Mouse (Mus musculus) CH12.LX (cell line): ENCODE results near the gene Map1lc3a. TPM values are rescaled to one million over a fixed set of nuclear protein-coding genes. Genes with fewer than 3 reads are reported as not detected.

Source experiments
- DNase-seq: peaks from one replicate; pipeline ENCODE4 v3.0.0-alpha.2; 2013; ENCODE audit errors: extremely low read depth
- H3K27ac ChIP-seq: 2 replicates; pipeline ENCODE4 v1.5.1; 2012; ENCODE audit warnings: low read depth, mild to moderate bottlenecking, control low read depth, moderate library complexity; ENCODE audit not compliant: insufficient read depth
- H3K27me3 ChIP-seq: replicated peaks from 2 replicates; pipeline ENCODE3; 2012; ENCODE audit warnings: inconsistent platforms
- H3K36me3 ChIP-seq, 2 experiments: replicated peaks in 1 of 2; 2 replicates each; pipeline versions ENCODE3 to v1.6.1; 2012; ENCODE audit warnings: inconsistent platforms in 1 of 2, low read length in 1 of 2, mild to moderate bottlenecking in 1 of 2, mixed read lengths in 1 of 2, moderate library complexity in 1 of 2; ENCODE audit not compliant: control insufficient read depth in 1 of 2, insufficient read depth in 1 of 2
- H3K4me1 ChIP-seq, 2 experiments: 2 replicates each; pipeline ENCODE4 v1.6.1; 2012; ENCODE audit warnings: inconsistent platforms in 1 of 2, moderate library complexity in 1 of 2; ENCODE audit not compliant: insufficient read depth in 2 of 2, control insufficient read depth in 1 of 2
- H3K4me2 ChIP-seq: 2 replicates; pipeline ENCODE4 v1.6.1; 2012; ENCODE audit warnings: low read depth, mild to moderate bottlenecking, control low read depth; ENCODE audit not compliant: poor library complexity, insufficient read depth, severe bottlenecking
- H3K4me3 ChIP-seq, 3 experiments: fragments of 150-350 bp in 1 of 3; sonication (generic) in 1 of 3; replicated peaks in 1 of 3; 2 replicates each; pipeline versions ENCODE3 to v1.5.1; 2011 to 2012; ENCODE audit warnings: low read depth in 2 of 3, low read length in 2 of 3, mild to moderate bottlenecking in 2 of 3, moderate library complexity in 2 of 3, control low read depth in 1 of 3, improper control_type of control experiment in 1 of 3, inconsistent platforms in 1 of 3, mixed read lengths in 1 of 3; ENCODE audit not compliant: poor library complexity in 1 of 3
- H3K79me2 ChIP-seq: replicated peaks from 2 replicates; pipeline ENCODE4 v1.6.1; 2012; ENCODE audit warnings: mild to moderate bottlenecking, moderate library complexity; ENCODE audit not compliant: control insufficient read depth, poor library complexity, insufficient read depth, severe bottlenecking; ENCODE audit errors: extremely low read depth
- H3K9ac ChIP-seq: 2 replicates; pipeline ENCODE4 v1.6.1; 2012; ENCODE audit warnings: low read depth, mild to moderate bottlenecking, control low read depth, moderate library complexity; ENCODE audit not compliant: insufficient read depth
- H3K9me3 ChIP-seq: replicated peaks from 2 replicates; pipeline ENCODE3; 2012; ENCODE audit warnings: low read length, inconsistent platforms, mixed read lengths
- CTCF ChIP-seq, 2 experiments: IDR thresholded peaks in 1 of 2; conservative IDR thresholded peaks in 1 of 2; 2 replicates each; pipeline ENCODE4 v1.5.1; 2011 to 2012; ENCODE audit warnings: low read depth in 2 of 2, low read length in 2 of 2, improper control_type of control experiment in 1 of 2, inconsistent platforms in 1 of 2, mild to moderate bottlenecking in 1 of 2, moderate library complexity in 1 of 2
- ELF1 ChIP-seq: IDR thresholded peaks from 2 replicates; pipeline ENCODE4 v1.6.1; 2014; ENCODE audit warnings: low read depth, mild to moderate bottlenecking, inconsistent platforms, low read length, improper control_type of control experiment
- ETS1 ChIP-seq: conservative IDR thresholded peaks from 2 replicates; pipeline ENCODE4 v1.6.1; 2012; ENCODE audit warnings: low read depth, mild to moderate bottlenecking, inconsistent platforms, low read length, improper control_type of control experiment, moderate library complexity
- GABPA ChIP-seq: IDR thresholded peaks from 2 replicates; pipeline ENCODE4 v1.6.1; 2012; ENCODE audit warnings: low read depth, low read length, improper control_type of control experiment, inconsistent platforms; ENCODE audit not compliant: insufficient replicate concordance
- HCFC1 ChIP-seq: IDR thresholded peaks from 2 replicates; pipeline ENCODE4 v1.6.1; 2012; ENCODE audit warnings: low read depth, mild to moderate bottlenecking, inconsistent platforms, low read length, improper control_type of control experiment
- IRF4 ChIP-seq: IDR thresholded peaks from 2 replicates; pipeline ENCODE4 v1.6.1; 2014; ENCODE audit warnings: low read depth, mild to moderate bottlenecking, inconsistent platforms, low read length, improper control_type of control experiment
- JUND ChIP-seq: conservative IDR thresholded peaks from 2 replicates; pipeline ENCODE4 v1.6.1; 2011; ENCODE audit warnings: low read depth, low read length, improper control_type of control experiment
- MAX ChIP-seq: IDR thresholded peaks from 2 replicates; pipeline ENCODE4 v1.6.1; 2011; ENCODE audit warnings: low read length, improper control_type of control experiment
- MAZ ChIP-seq: IDR thresholded peaks from 2 replicates; pipeline ENCODE4 v1.6.1; 2012; ENCODE audit warnings: low read depth, mild to moderate bottlenecking, inconsistent platforms, low read length, improper control_type of control experiment, moderate library complexity
- MEF2A ChIP-seq: IDR thresholded peaks from 2 replicates; pipeline ENCODE4 v1.6.1; 2014; ENCODE audit warnings: low read depth, mild to moderate bottlenecking, inconsistent platforms, low read length, improper control_type of control experiment, borderline replicate concordance
- MXI1 ChIP-seq: IDR thresholded peaks from 2 replicates; pipeline ENCODE4 v1.6.1; 2011; ENCODE audit warnings: mild to moderate bottlenecking, low read depth, low read length, improper control_type of control experiment
- POLR2AphosphoS2 ChIP-seq: IDR thresholded peaks from 2 replicates; pipeline ENCODE4 v1.6.1; 2011; ENCODE audit warnings: low read depth, low read length, improper control_type of control experiment
- SIN3A ChIP-seq: IDR thresholded peaks from 2 replicates; pipeline ENCODE4 v1.6.1; 2012; ENCODE audit warnings: low read length, improper control_type of control experiment, inconsistent platforms
- UBTF ChIP-seq: IDR thresholded peaks from 2 replicates; pipeline ENCODE4 v1.6.1; 2012; ENCODE audit warnings: low read depth, mild to moderate bottlenecking, inconsistent platforms, low read length, improper control_type of control experiment, moderate library complexity
- USF1 ChIP-seq: IDR thresholded peaks from 2 replicates; pipeline ENCODE4 v1.6.1; 2014; ENCODE audit warnings: low read depth, mild to moderate bottlenecking, inconsistent platforms, low read length, improper control_type of control experiment
- ZC3H11A ChIP-seq: IDR thresholded peaks from 2 replicates; pipeline ENCODE4 v1.6.1; 2012; ENCODE audit warnings: low read depth, mild to moderate bottlenecking, inconsistent platforms, low read length, improper control_type of control experiment
- ZKSCAN1 ChIP-seq: IDR thresholded peaks from 2 replicates; pipeline ENCODE4 v1.6.1; 2012; ENCODE audit warnings: low read depth, inconsistent platforms, low read length, improper control_type of control experiment, borderline replicate concordance
- ZMIZ1 ChIP-seq: IDR thresholded peaks from 2 replicates; pipeline ENCODE4 v1.6.1; 2012; ENCODE audit warnings: low read depth, mild to moderate bottlenecking, inconsistent platforms, low read length, improper control_type of control experiment
- dilution Hi-C: fragments of 300-500 bp; cut with MboI; formaldehyde crosslinking; loops from 2 replicates; pipeline ENCODE4 v1.14.3; 2020; ENCODE audit warnings: low sequenced_read_pairs; ENCODE audit not compliant: extremely low pct_unique_long_range_greater_than_20kb, extremely low pct_ligation_motif_present
- in situ Hi-C: fragments of 300-500 bp; cut with MboI; formaldehyde crosslinking; loops from 3 replicates; pipeline ENCODE4 v1.14.3; 2019; ENCODE audit warnings: low sequenced_read_pairs, low pct_ligation_motif_present, low pct_unique_long_range_greater_than_20kb, mixed read lengths
- polyA plus RNA-seq: library from polyadenylated mRNA; unstranded; fragments of >175 nt; gene quantifications from 2 replicates; pipeline ENCODE4 v1.2.1, GENCODE M21; 2012; ENCODE audit warnings: low read depth; ENCODE audit not compliant: insufficient read length
- total RNA-seq, 2 experiments: library from RNA; depleted of rRNA; stranded (reverse); fragments of 300-350 nt in 1 of 2; fragments of >200 nt in 1 of 2; gene quantifications; 2 replicates each; pipeline ENCODE4 v1.2.3; 2012 to 2014

The Map1lc3a gene
- total and polyA plus RNA-seq, 3 experiments: 0.40 to 4.2 (median 0.56) TPM

- TF ChIP-seq GABPA: no peak
- TF ChIP-seq ZMIZ1: no peak
- no peak for TF ChIP-seq IRF4
- no peak for TF ChIP-seq ELF1
- TF ChIP-seq MAX: no peak
- TF ChIP-seq JUND: no peak
- TF ChIP-seq MEF2A: no peak
- no peak for TF ChIP-seq MAZ
- no peak for TF ChIP-seq POLR2AphosphoS2
- no peak for TF ChIP-seq UBTF
- no peak for TF ChIP-seq CTCF (conservative IDR thresholded peaks at IDR 0.05 in 1 of 2, IDR thresholded peaks at IDR 0.05 in 1 of 2; ENCODE audit: low read depth in 2 of 2, low read length in 2 of 2)
- TF ChIP-seq USF1: no peak
- TF ChIP-seq ZKSCAN1: no peak
- no peak for TF ChIP-seq SIN3A
- no peak for TF ChIP-seq ETS1
- TF ChIP-seq ZC3H11A: no peak
- TF ChIP-seq MXI1: no peak
Measured at GRCm38 (mm10) chr2:155290066-155290465, 14.0 kb downstream of the Map1lc3a start.

DNA sequence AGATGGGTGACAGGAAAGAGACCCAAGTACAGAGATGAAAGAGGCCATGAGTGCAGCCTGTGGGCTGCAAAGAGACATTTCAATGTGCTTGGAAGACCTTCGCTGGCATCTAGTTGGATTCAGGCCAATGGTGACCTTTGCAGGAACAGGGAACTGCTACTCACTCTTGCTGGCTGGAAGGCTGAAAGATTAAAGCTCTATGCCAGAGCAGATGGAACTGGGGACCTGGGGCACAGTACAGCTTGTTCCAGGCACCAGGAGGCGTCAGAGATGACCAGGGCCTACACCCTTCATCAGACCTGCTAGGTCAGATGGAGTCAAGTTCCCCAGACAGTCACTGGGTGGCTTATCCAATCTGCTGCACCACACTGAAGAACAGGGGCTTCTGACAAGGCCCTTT lies 17.3 kb downstream of the Map1lc3a start:
- H3K9me3 ChIP-seq: no peaks in the 10 kb centered on the region
- no peak overlapping the region for H3K9ac ChIP-seq
- H3K27ac ChIP-seq: no peak overlapping the region
- in situ Hi-C loops: no loop called here
- dilution Hi-C loops: no loop called here
- DNase-seq: no peak
- no peaks in the 10 kb centered on the region for H3K27me3 ChIP-seq
- no peak overlapping the region for H3K4me3 ChIP-seq
- H3K79me2 ChIP-seq: no peaks in the 10 kb centered on the region
- no peak overlapping the region for H3K4me2 ChIP-seq
- H3K4me1 ChIP-seq: peaks cover 0 to 16% of the 10 kb centered on the region in 2 experiments; a peak in 2 of 4 replicates
- H3K36me3 ChIP-seq: peaks cover 50 to 84% of the 10 kb centered on the region in 2 experiments
- no peak for TF ChIP-seq HCFC1

More at GRCm38 (mm10) chr2:155290066-155290465, 14.0 kb downstream of the Map1lc3a start:
- no peaks in the 10 kb centered on the region for H3K79me2 ChIP-seq
- no peak overlapping the region for H3K4me3 ChIP-seq
- dilution Hi-C loops (no loop called here), in situ Hi-C loops (no loop called here)
- peaks cover 28 to 70% of the 10 kb centered on the region in 2 experiments for H3K36me3 ChIP-seq
- H3K9me3 ChIP-seq: no peaks in the 10 kb centered on the region
- no peak overlapping the region for H3K27ac ChIP-seq
- H3K4me1 ChIP-seq: peaks cover 0 to 14% of the 10 kb centered on the region in 2 experiments; a peak in 2 of 4 replicates
- H3K9ac ChIP-seq: no peak overlapping the region
- H3K4me2 ChIP-seq: no peak overlapping the region
- H3K27me3 ChIP-seq: no peaks in the 10 kb centered on the region
- DNase-seq: no peak
